Mouse (Mus musculus): ENCODE data around the gene Mad1l1.

The Mad1l1 gene

DNA sequence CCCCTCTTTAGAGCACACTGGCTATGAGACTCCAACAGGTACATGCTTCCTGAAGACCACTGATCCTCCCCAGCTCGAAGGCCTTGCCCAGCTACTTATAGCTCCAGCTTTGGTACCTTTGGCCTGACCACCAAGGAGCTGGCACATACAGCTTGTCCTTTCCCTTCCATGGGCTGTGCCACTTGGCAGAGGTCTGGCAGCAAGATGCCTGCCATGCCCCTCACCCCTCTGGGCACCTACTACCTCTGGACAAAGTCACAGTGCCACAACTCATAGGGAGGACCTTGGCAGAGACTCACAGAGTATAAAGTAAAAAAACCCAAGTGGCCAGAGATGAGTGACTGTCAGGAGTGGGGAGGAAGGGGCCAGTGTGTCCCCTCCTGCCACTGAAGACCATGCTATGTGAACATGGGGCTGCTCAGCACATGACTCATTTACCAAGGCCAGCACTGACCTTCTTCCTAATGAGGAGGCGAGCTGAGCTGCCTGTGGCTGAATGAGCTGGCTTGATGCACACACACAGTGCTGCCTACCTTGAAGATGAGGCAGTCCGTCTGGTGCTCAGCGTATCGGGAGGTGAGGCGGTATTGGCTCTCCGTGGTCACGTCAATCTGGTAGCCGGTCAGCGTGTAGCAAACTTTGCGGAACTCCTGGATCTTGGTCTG, 255.9 kb downstream of the Mad1l1 start:
- no peak for DNase-seq (ENCODE audit: low read depth in 2 of 2, low spot score in 2 of 2)

DNA sequence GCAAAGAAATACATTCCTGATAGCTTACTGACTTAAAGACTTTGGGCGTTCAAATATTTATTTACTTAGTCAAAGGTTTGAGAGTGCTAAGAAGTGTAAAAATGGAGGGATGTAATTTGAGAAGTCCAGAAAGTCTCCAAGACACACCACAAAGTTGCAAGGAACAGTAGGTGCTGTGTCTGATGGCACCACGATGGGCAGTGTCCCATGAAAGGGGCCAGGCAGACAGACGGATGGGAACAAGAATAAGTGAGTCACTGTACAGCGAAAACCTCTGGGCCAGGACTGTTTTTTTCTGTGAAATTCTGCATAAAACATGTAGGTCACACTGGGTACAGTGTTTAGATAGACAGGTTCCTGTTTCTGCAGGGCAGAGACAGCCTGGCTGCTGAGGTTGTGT, 256.8 kb downstream of the Mad1l1 start:
- no peak for DNase-seq (ENCODE audit: low read depth in 2 of 2, low spot score in 2 of 2)

DNA sequence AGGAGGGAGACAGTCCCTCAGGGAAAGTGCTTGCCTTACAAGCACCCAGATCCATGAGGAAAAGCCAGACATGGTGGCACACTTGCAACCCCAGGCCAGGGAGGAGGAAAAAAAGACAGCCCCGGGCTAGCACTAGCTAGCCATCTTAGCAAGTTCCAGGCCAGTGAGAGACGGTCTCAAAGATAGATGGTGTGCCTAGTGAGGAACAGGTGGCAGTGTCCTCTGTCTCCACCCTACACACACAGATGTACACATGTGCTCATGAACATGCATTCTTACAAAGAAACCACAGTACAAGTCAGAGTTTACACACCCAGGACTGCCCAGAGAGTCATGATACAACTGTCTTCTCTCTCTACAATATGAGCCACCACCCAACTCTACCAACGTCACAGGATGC, 258.5 kb downstream of the Mad1l1 start:
- no peak for DNase-seq (ENCODE audit: low read depth in 2 of 2, low spot score in 2 of 2)

DNA sequence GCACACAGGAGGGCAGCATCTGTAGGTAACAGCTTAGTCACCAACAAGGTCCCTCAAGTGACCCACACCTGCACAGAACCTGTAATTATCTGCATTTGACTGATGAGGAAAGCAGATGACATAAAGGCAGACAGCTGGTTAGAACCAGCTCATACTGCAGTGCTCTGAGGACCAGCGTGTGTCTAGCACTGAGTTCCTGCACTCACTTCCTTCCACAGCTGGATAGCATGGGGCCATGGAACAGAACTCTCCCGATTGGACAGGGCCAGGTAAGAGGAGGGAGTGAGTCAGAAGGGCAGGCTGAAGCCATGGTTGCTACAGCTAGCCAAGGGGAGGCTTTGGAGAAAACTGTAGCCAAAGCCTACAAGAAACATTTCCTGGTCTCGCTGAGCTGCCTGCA, 259.0 kb downstream of the Mad1l1 start:
- no peak for DNase-seq (ENCODE audit: low read depth in 2 of 2, low spot score in 2 of 2)

DNA sequence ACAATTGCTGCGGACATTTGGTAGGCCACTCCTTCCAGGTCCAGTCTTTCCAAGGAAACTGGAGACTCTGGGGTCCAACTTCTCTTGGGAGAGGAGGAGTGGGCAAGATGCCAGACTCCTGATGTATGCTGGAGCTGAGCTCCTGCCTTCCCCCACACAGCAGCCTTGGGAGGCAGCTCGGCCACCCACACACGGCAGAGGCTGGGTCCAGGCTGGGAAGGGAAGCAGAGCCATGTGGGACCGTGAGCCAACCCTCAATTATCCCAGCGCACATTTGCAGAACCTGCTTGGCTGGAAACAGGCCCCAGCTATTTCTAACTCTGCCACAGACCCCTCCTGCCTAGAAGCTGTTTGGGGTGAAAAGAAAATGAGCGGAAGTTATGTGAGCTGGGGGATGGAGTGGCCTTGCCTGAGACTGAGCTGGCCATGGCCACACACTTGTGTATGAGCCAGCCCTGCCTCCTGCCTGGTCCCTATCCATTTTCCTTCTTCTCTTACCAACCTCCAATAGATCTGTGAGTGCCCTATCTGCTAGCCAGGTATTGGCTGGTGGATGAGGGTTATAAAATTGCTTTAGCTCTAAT, 260.0 kb downstream of the Mad1l1 start:
- DNase-seq (ENCODE audit: low read depth in 2 of 2, low spot score in 2 of 2), result no peak

DNA sequence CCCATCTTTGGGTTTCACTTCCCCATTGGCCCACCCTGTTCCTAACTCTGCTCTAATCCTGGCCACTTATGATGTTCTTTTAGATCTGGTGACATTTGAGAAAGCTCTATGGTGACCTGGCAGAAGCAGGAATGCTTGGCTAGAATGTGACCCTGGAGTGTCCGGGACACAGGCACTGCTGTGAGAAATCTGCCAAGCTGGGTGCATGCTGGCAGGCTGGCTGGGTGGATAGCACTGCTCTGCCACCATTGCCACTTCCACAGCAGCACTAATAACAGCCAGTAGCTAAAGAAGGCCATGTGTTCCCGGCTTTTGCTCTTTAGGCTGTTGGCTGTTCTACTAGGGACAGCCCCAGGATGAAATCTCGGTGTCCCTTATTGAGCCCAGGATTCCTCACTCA, 265.1 kb downstream of the Mad1l1 start:
- no peak for DNase-seq (ENCODE audit: low read depth in 2 of 2, low spot score in 2 of 2)

DNA sequence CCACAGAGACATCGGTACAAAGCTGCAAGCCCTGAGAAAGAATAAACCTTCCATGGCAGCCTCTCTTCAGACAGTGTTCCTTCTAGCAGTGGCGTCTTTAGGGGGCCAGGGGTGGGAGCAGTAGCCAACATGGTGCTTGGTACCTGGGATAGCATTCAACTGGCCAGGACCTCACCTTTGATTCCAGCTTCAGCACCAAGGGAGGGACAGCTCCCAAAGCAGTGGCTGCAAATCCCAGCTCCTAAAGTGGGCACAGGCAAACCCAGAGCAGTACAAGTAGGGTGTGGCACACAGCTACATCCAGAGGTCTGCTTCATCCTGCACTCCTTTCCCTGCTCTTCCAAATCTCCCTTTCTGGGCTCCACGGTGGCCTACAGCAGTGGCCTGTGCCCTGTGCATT, 265.9 kb downstream of the Mad1l1 start:
- DNase-seq (ENCODE audit: low read depth in 2 of 2, low spot score in 2 of 2), result no peak

DNA sequence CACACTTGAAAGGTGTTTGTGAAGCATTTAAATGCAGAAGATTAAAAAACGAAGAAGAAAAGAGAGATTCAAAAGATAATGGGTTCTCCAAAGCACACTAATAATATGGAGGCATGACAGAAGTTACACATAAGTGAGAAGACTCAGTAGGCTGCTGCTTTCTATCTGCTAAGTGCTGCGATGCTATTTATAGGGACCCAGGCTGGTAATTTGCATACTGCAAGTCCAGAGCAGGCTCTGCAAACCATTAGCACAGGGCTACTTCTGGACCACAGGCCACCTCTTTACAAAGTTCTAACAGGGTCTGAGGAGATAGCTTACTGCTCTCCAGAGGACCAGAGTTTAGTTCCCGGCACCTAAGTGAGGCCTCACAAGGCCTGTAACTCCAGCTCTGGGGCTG, 267.7 kb downstream of the Mad1l1 start:
- DNase-seq (ENCODE audit: low read depth in 2 of 2, low spot score in 2 of 2), result no peak

DNA sequence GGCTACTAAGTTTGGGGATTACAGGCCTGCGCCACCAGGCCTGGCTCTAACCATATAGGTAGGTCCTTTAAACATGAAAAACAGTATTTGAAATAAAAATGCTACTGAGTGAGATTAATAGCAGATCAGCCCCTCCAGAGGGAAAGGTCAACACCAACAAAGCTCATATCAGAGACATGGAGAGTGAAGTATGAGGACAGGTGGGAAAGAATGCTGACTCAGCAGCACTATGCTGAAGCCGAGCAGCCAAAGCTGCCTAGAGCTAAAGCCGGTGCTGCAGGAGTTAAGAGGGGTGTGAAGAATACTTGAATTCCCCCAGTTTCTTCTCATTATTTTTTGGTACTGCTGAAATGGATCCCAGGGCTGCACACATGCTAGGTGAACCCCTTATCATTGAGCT, 268.9 kb downstream of the Mad1l1 start:
- DNase-seq (ENCODE audit: low read depth in 2 of 2, low spot score in 2 of 2), result no peak

DNA sequence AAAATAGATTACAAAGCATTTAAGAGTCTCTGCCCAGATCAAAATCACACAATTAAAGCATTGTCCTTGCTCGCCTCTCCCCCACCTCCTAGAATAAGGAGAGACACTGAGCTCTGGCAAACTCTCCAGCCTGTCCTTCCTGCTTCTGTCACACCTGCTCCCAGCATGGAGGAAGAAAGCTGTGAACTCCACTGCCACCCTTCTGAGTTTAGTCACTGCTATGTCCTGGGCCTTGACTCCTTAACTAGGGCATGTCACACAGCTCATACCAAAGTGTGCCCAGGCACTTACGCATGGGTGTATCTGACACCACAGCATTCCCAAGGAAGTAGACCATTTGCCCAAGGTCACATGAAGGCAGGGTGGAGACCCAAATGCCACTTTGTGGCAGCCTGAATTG, 275.9 kb downstream of the Mad1l1 start:
- DNase-seq (ENCODE audit: low read depth in 2 of 2, low spot score in 2 of 2), result no peak

DNA sequence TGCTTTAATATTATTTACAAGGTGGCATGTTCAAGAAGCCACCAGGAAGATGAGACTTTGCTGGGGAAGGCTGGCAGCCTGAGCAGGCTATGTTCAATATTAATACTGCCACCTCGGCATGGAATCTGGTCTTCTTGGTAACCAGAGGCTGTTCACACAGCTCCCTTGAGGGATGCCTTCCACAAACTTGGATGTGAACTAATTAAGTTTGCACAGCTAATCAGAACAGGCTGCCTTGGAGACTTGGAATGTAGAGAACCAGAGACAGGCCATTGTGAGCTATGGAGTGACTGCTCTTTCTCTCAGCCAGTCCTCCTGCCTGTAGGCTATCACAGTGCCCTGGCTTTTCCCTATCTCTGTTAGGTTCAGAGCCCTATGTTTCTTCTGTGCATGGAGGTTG, 278.4 kb downstream of the Mad1l1 start:
- DNase-seq (ENCODE audit: low read depth in 2 of 2, low spot score in 2 of 2), result no peak

DNA sequence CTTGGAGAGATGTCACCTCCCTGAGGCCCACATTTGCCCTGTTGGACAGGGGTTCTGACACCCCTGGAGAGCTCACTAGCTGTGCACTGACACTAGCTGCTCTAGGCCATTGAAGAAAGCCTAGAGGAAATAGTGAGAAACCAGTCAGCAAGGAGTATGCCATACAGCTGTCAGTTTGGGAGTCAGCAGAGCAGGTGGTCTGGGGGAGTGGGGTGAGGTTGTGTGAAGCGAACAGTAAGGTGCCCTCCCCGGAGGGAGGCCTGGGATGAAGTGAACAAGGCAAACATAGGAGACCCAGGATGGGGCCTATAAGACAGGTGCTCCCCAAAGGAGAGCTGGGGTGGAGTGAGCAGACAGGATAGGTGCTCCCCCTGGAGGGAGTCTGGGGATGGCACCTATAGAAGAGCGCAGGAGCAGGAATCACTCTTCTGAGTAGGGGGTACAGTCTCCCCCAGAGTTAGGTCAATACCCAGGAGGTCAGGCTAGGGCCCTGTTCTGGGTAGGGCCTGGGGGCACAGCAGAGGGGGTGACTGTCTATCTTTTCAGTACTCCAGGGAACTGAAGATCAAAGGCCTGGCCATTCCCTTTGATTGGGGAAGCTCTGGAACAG, 279.2 kb downstream of the Mad1l1 start:
- DNase-seq (ENCODE audit: low read depth in 2 of 2, low spot score in 2 of 2), result no peak

DNA sequence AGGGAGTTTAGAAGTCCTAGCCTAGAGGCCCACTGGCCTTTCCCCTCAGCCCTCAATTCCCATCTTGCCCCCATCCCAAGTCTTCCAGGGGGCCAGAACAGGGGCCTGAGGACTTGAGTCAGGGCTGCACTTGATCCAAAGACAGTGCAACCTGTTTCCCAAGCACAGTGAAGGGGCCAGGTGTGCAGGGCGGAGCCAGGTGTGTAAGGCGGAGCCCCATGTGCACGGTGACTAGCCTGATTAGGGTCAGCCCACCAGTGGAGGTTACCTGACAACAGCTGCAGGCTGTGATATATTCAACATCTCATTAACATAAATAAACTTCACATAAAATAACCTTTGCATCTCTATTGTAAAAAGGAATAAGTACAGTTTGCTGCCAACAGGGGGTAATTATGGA, 280.3 kb downstream of the Mad1l1 start:
- DNase-seq (ENCODE audit: low read depth in 2 of 2, low spot score in 2 of 2), result no peak

DNA sequence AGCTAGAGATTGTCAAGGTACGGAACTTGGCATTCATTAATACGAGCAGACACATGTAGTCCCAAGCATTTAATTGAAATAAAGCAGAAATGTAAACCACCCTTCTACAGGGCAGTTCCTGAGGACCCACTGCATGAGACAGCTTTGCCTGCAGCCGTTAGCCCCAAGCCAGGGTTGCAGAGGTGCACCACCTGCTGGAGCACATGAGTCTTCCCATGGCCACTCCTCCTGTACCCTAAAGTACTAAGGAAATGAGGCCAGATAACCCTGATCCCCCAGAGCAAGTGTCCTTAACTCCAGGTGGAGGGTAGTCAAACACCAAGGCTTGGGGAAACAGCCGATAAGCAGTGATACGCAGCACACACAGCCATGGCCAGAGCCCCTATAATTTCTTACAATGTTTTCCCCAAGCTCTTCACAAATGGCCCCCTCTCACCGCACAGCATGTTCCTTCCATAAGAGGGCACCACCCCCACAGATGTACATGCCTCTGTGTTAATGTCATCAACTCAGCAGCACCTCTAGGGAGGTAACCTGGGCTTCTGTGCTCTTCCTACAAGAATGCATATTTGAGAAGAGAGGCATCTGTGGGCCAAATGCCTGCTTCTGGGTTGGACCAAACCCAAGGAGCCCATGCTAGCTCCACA, 283.6 kb downstream of the Mad1l1 start:
- no peak for DNase-seq (ENCODE audit: low read depth in 2 of 2, low spot score in 2 of 2)

DNA sequence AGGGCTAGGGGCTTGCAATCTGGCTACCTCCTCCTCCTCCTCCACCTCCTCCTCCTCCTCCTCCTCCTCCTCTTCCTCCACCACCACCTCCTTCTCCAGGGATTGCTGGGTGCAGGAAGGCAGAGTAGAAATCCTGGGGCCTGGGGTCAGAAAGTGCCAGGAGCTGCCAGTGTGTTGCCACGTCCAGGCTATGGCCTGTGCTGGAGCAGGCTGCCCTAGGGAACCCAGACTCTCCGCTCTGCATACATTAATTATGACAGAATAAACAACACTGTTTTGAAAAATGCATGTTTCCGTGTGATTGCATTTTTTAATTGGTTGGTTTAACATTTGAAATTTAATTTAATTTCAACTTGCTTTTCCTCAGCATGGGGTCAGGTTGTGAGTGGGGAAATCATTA, 285.7 kb downstream of the Mad1l1 start:
- no peak for DNase-seq (ENCODE audit: low read depth in 2 of 2, low spot score in 2 of 2)

DNA sequence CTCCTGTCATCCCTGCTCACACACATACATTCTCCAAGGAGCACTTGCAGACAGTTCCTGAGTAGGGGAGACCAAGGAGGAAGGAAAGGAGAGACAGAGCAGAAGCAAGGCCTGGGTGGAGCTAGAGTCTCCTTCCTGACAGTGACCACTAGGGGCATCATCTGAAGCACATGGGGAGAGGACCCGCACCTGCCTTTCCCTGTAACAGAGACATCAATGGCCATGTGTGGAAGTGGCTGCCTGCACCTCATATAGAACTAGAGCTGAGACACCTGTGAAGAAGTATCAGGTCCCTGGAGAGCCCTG, 286.4 kb downstream of the Mad1l1 start:
- DNase-seq (ENCODE audit: low read depth in 2 of 2, low spot score in 2 of 2), result no peak

DNA sequence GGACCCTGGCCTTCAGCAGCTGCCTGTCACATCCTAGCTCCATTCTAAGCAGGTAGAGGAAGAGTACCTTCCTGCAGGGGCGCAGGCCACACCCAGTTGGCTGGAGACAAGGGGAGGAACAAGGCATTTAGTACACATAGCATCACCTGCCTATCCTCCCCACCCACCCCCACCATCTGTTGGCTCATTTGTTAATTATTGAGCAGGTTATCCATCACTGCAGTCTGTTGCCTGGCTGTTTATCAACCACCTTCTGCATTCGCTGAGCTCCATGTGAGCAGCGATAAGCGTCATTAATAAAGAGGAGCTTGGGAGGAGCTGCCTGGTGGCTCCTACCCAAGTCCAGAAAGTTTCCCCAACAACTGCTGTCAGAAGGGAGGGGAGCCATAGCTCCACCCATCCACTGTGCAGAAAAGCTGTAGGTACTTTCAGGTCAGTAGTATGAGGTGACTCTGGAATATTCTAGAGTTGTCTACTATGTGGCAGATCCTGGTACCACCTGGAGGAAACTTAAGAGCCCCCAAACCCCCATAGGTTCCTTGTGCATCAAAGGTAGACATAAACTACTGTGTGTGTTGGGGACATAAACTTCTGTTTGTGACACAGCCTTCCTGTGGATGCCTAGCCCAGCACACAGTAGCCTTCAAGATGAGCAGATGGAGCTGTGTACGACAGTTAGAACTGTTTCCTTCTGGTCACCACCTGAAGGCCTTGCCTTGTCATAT, 286.9 kb downstream of the Mad1l1 start:
- DNase-seq (ENCODE audit: low read depth in 2 of 2, low spot score in 2 of 2), result no peak

DNA sequence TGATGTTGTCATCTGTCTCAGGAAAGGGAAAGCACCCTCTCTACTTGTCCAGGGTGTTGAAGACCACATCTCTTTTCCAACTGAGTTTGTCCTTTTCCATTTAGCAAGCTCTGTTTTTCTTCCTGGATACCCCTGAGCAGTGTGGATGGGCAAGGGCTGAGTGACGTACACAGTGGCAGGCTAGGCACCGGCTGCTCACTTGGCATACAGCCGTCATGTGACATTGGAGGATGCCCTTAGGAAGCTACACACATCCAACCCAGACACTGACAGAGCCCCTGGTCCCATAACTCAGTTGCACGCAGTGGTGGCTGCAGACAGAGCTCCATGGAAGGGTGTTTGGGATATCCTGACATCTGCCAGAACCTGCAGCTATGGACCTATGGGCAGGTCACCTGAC, 295.0 kb downstream of the Mad1l1 start:
- no peak for DNase-seq (ENCODE audit: low read depth in 2 of 2, low spot score in 2 of 2)

DNA sequence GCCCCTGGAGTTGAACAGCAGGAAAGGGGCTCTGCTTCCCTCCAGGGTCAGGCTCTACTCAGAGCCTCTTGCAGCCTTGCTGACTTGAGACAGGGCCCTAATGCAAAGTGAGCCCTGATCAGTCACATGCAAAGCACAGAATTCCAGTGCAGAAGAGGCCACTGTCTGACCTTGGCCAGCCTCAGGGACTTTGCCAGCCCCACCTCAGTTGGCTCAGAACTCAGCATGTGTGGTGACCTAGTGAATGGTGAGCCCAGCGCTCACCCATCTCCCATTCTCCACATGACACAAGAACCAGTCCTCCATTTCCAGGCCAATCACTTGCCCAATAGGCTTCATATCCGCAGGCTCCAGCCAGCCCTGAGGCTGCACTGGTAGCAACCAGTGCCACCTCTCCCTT, 296.1 kb downstream of the Mad1l1 start:
- no peak for DNase-seq (ENCODE audit: low read depth in 2 of 2, low spot score in 2 of 2)

DNA sequence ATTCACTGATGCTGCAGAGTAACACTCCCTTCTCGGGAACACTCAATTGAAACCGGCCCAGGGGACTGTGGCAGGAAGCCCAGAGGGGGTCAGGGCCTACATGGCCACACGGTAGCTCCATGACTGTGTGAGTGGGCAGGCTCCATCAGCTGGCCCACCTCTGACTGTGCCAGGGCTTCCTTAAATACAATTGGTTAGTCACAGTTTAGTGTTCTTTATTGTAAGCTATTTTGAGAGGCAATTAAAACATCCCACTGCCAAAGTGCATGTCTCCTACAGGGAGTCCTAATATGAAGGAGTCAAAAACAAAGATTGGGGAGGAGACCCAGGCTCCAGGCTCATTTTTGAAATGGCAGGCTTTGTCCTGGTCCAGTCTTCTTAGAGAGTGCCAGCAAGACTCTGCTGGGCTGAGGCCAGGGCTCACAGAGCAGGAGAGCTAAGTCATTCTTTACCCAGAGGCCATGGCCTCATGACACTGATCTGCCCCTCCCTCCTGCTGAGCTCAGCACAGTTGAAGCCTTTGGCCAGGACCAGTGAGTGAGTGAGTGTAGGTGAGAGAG, 297.3 kb downstream of the Mad1l1 start:
- DNase-seq (ENCODE audit: low read depth in 2 of 2, low spot score in 2 of 2), result no peak

DNA sequence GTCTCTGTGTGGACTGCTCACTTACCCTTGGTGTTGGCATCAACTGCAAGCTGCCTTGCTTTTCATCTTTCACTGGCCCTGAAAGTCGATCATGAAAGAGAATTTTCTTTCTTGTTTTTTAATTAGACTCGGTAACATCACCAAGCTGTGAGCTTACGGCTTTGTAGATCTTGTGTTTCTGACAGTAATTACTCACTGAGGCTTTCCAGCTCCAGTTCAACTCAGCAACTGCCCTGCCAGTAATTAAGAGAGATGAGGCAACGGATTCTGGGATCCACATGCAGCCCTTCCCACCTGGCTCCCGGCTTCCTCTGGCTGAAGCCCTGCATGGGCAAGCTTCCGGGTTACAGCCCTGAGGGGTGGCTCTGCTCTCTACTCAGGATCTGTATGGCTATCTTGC, 298.5 kb downstream of the Mad1l1 start:
- DNase-seq (ENCODE audit: low read depth in 2 of 2, low spot score in 2 of 2), result no peak

DNA sequence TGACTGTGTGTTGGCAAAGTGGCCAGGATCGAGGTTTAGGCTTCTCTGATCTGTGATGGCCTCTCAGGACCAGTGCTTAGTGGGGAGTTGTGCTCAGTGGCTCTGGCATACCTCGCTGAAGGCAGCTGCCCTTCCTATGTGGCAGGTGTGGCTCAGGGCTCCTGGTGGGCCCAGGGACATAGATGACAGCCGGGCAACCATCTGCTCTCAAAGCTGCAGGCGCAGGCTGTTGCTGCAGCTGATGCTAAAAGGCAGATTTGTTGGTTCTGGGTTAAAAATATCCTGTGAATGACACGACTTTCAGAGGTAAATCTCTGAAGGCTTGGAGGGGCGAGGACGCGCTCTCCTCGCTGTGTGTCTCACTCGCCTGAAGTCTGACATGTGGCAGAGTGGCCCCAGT, 299.6 kb downstream of the Mad1l1 start:
- DNase-seq (ENCODE audit: low read depth in 2 of 2, low spot score in 2 of 2), result no peak
